Mouse (Mus musculus): ENCODE data around the gene Arhgef25.
"Not testable (repeated sequence)": the region's sequence is repeated elsewhere in the genome, so short reads cannot be mapped to it uniquely, and the experiment has no call there.

The Arhgef25 gene

GRCm38 (mm10) chr10:127165654-127166403 lies 24.1 kb downstream of the Arhgef25 start:
- DNase-seq (ENCODE audit: low spot score): no peak

- DNase-seq (ENCODE audit: low spot score): no peak
Observed at GRCm38 (mm10) chr10:127165354-127165653, 24.6 kb downstream of the Arhgef25 start.

- peak; percentile 44 for DNase-seq (ENCODE audit: low spot score)
Observed at GRCm38 (mm10) chr10:127164631-127165353, 25.1 kb downstream of the Arhgef25 start, which contains the start of gene B4galnt1. Gene B4galnt1, plus strand, starts transcription at chr10:127165225.

GRCm38 (mm10) chr10:127164190-127164589 lies 25.7 kb downstream of the Arhgef25 start:
- DNase-seq (ENCODE audit: low spot score): no peak

GRCm38 (mm10) chr10:127162771-127163261 lies 27.1 kb downstream of the Arhgef25 start:
- not testable (repeated sequence) for DNase-seq (ENCODE audit: low spot score)

- DNase-seq (ENCODE audit: low spot score): no peak
Observed at GRCm38 (mm10) chr10:127160728-127161127, 29.2 kb downstream of the Arhgef25 start.

GRCm38 (mm10) chr10:127160081-127160480 lies 29.8 kb downstream of the Arhgef25 start:
- no peak for DNase-seq (ENCODE audit: low spot score)

GRCm38 (mm10) chr10:127158471-127158870 lies 31.4 kb downstream of the Arhgef25 start:
- no peak for DNase-seq (ENCODE audit: low spot score)

GRCm38 (mm10) chr10:127156511-127156910 lies 33.4 kb downstream of the Arhgef25 start:
- no peak for DNase-seq (ENCODE audit: low spot score)

GRCm38 (mm10) chr10:127156089-127156488 lies 33.8 kb downstream of the Arhgef25 start:
- no peak for DNase-seq (ENCODE audit: low spot score)

- no peak for DNase-seq (ENCODE audit: low spot score)
Observed at GRCm38 (mm10) chr10:127154652-127155051, 35.2 kb downstream of the Arhgef25 start.

GRCm38 (mm10) chr10:127154241-127154640 lies 35.6 kb downstream of the Arhgef25 start:
- no peak for DNase-seq (ENCODE audit: low spot score)

- DNase-seq (ENCODE audit: low spot score): no peak
Observed at GRCm38 (mm10) chr10:127153323-127153722, 36.6 kb downstream of the Arhgef25 start.

- not testable (repeated sequence) for DNase-seq (ENCODE audit: low spot score)
Observed at GRCm38 (mm10) chr10:127152556-127152955, 37.3 kb downstream of the Arhgef25 start.

GRCm38 (mm10) chr10:127151233-127151632 lies 38.6 kb downstream of the Arhgef25 start:
- not testable (repeated sequence) for DNase-seq (ENCODE audit: low spot score)

- DNase-seq (ENCODE audit: low spot score): no peak
Observed at GRCm38 (mm10) chr10:127150471-127150872, 39.4 kb downstream of the Arhgef25 start.

- DNase-seq (ENCODE audit: low spot score): no peak
Observed at GRCm38 (mm10) chr10:127147135-127147534, 42.7 kb downstream of the Arhgef25 start.

- DNase-seq (ENCODE audit: low spot score): no peak
Observed at GRCm38 (mm10) chr10:127145303-127145702, 44.6 kb downstream of the Arhgef25 start.

GRCm38 (mm10) chr10:127144536-127144935 lies 45.3 kb downstream of the Arhgef25 start:
- DNase-seq (ENCODE audit: low spot score): no peak

GRCm38 (mm10) chr10:127143228-127143627 lies 46.7 kb downstream of the Arhgef25 start:
- DNase-seq (ENCODE audit: low spot score): no peak

- DNase-seq (ENCODE audit: low spot score): no peak
Observed at GRCm38 (mm10) chr10:127141500-127141899, 48.4 kb downstream of the Arhgef25 start.

GRCm38 (mm10) chr10:127140971-127141370 lies 48.9 kb downstream of the Arhgef25 start:
- DNase-seq (ENCODE audit: low spot score): no peak

All from ovary, postnatal 10 days (tissue).